Mouse (Mus musculus) embryo, embryonic 9.5 days (tissue): ENCODE measurements around the gene Smyd1.

ENCODE experiments used
- DNase-seq: peaks from one replicate; pipeline ENCODE4 v3.0.0-alpha.2; 2017; ENCODE audit errors: extremely low spot score

The Smyd1 gene

GRCm38 (mm10) chr6:71259166-71259565 is 62.9 kb downstream of the Smyd1 start:
- DNase-seq = no peak

- no peak for DNase-seq
Measured at GRCm38 (mm10) chr6:71258562-71258961, 63.5 kb downstream of the Smyd1 start.

GRCm38 (mm10) chr6:71257375-71257774 is 64.7 kb downstream of the Smyd1 start:
- no peak for DNase-seq

- DNase-seq = no peak
Measured at GRCm38 (mm10) chr6:71256166-71256565, 65.9 kb downstream of the Smyd1 start.

- no peak for DNase-seq
Measured at GRCm38 (mm10) chr6:71254456-71254855, 67.6 kb downstream of the Smyd1 start.

GRCm38 (mm10) chr6:71250951-71251350 is 71.1 kb downstream of the Smyd1 start:
- DNase-seq = no peak

GRCm38 (mm10) chr6:71249615-71250014 is 72.4 kb downstream of the Smyd1 start:
- DNase-seq = no peak

GRCm38 (mm10) chr6:71248420-71248819 is 73.6 kb downstream of the Smyd1 start:
- DNase-seq = no peak

GRCm38 (mm10) chr6:71243258-71243657 is 78.8 kb downstream of the Smyd1 start:
- no peak for DNase-seq

- no peak for DNase-seq
Measured at GRCm38 (mm10) chr6:71242811-71243210, 79.2 kb downstream of the Smyd1 start.

GRCm38 (mm10) chr6:71240831-71241230 is 81.2 kb downstream of the Smyd1 start:
- no peak for DNase-seq

- no peak for DNase-seq
Measured at GRCm38 (mm10) chr6:71239069-71239750, 82.8 kb downstream of the Smyd1 start.

- DNase-seq = no peak
Measured at GRCm38 (mm10) chr6:71237031-71237431, 85.0 kb downstream of the Smyd1 start.

GRCm38 (mm10) chr6:71236506-71236905 is 85.5 kb downstream of the Smyd1 start:
- no peak for DNase-seq

- no peak for DNase-seq
Measured at GRCm38 (mm10) chr6:71235944-71236343, 86.1 kb downstream of the Smyd1 start.

- no peak for DNase-seq
Measured at GRCm38 (mm10) chr6:71235121-71235520, 86.9 kb downstream of the Smyd1 start.

- DNase-seq = peak; percentile 58
Measured at GRCm38 (mm10) chr6:71227157-71227770, 94.8 kb downstream of the Smyd1 start.

- peak; percentile 20 for DNase-seq
Measured at GRCm38 (mm10) chr6:71226544-71226943, 95.5 kb downstream of the Smyd1 start.

GRCm38 (mm10) chr6:71224184-71224943 is 97.7 kb downstream of the Smyd1 start:
- DNase-seq = no peak

GRCm38 (mm10) chr6:71221501-71221900 is 100.5 kb downstream of the Smyd1 start:
- DNase-seq = no peak

GRCm38 (mm10) chr6:71212471-71212870 is 109.6 kb downstream of the Smyd1 start:
- no peak for DNase-seq

GRCm38 (mm10) chr6:71211917-71212316 is 110.1 kb downstream of the Smyd1 start:
- no peak for DNase-seq

GRCm38 (mm10) chr6:71208691-71209090 is 113.3 kb downstream of the Smyd1 start:
- no peak for DNase-seq
